Mouse (Mus musculus): ENCODE measurements around the gene Cerk.
A peak's percentile ranks its signal among the peaks of the same experiment; 100 is the strongest.
"Not testable (repeated sequence)": the region's sequence is repeated elsewhere in the genome, so short reads cannot be mapped to it uniquely, and the experiment has no call there.

The Cerk gene

DNA sequence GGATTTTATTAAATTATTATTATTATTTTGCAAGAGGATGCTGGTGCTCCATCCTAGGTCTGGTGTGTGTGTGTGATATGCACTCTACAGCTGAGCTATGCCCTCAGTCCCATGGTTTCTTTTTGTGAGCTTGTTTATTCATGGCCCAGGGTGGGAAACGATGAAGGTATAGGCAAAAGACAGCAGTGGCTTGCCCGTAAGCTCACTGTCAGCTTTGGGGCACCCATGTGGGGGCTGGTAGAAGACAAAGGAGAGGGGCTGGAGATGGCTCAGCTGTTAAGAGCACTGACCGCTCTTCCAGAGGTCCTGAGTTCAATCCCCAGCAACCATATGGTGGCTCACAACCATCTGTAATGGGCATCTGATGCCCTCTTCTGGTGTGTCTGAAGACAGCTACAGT lies 4.6 kb downstream of the Cerk start:
- DNase-seq (ENCODE audit: low spot score), result not testable (repeated sequence)

DNA sequence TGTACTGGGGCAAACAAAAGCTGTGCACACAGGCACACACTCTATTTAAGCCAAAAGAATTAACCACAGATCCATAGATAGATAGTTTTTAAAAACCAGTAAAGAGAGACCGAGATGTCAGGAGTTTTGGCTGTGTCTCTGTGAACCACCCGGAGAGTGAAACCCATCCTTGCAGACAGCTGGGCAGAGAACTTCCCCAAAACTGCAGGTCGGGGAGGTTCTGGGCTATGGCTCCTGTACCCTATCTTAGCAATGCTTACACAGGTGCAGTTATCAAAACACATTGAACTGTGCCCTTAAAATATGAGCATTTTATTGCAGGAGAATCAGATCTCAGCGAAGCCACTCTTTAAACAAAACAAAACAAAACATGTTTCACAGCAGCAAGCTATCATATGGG lies 5.5 kb downstream of the Cerk start:
- no peak for DNase-seq (ENCODE audit: low spot score)

DNA sequence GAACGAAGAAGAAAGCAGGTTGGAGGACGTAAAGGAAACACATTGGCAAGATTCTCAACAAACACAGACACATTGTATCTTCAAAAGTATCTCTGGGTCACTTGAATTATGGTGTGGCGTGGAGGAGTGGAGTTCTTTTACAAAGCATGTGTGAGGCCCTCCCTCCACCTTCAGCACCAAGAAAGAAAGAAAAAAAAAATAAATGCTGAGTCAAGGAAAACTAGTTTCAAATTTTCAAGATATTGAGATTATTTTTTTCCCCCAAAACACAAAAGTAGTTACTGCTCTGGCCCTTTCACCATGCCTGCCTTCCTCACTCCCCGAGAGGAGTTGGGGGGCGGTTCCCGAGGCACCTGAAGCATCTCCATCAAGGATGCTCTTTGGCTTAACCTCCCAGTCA lies 7.3 kb downstream of the Cerk start:
- DNase-seq (ENCODE audit: low spot score), result no peak

DNA sequence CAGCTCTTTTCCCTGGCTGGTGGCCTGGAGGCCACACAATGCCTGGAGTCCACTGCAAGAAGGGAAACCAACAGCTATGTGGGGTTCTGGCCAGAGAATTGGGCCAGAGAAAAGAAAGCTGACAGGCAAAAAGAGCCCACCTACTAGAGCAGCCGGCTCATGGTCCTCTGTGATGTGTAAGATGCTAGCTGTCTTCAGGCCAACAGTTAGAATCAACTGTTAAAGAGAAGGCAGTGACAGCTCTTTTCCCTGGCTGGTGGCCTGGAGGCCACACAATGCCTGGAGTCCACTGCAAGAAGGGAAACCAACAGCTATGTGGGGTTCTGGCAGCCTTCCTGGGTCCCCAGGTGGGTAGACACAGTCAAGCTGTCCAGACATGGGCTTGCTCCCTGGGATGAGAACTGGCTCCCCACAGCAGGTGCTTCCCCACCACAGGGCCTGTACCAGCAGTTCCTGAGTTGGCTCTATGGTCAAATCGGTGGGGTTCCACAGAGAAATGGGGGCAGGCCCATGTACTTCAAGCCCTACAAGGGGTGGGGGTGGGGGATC lies 8.2 kb downstream of the Cerk start:
- not testable (repeated sequence) for DNase-seq (ENCODE audit: low spot score)

DNA sequence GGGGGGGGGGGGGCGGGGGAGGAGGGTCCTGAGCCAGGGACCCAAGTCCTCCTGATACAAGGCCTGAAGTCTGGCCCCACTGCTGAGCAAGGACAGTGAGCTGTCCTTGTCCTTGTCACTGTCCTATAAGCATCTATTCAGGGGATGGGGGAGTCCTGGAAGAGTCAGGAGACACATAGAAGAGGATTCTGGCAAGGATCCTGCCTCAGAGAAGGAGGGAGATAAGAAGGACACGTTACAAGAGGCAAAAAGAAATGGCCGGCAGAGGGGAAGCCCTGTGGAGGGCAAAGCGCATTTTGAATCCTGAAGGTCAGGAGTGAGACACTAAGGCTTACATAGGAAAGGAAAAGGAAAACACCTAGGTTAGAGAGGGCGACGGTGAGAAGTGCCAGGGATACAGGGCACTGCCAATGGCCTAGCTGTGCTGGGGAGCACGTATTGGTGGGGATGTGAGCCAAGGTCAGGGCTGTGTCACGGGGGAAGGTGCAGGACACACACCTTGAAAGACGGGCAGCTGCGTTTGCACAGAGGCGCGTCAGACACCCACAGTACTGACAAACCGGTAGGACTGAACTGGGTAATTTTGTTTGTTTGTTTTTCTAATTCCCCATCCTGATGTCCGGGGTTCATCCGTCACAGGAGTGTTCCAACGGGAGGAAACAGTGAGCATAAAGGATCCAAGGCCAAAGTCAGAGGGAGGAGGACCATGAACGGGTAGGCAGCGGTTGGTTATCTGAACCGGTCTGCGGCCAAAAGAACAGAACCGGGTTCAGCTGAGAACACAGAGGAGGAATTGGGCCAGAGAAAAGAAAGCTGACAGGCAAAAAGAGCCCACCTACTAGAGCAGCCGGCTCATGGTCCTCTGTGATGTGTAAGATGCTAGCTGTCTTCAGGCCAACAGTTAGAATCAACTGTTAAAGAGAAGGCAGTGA lies 8.9 kb downstream of the Cerk start:
- DNase-seq (ENCODE audit: low spot score), result no peak

DNA sequence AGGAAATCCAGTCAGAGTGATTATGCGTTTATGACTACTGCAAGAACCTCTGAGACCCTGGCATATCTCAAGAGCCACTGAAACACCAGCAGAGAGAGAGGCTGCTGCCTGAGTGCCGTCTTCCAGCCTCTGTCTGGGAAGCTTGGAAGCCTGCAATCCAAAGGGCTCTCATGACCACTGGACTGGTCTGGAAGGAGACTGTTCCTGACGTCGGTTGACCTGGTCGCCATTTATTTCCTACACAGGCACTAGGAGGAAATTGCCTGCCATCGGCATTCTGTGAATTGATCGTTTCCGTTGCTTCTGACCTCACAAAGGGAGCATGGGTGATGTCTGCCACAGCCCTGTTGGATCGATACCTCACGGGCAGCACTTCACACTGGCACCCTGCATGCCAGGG lies 9.8 kb downstream of the Cerk start:
- DNase-seq (ENCODE audit: low spot score), result no peak

DNA sequence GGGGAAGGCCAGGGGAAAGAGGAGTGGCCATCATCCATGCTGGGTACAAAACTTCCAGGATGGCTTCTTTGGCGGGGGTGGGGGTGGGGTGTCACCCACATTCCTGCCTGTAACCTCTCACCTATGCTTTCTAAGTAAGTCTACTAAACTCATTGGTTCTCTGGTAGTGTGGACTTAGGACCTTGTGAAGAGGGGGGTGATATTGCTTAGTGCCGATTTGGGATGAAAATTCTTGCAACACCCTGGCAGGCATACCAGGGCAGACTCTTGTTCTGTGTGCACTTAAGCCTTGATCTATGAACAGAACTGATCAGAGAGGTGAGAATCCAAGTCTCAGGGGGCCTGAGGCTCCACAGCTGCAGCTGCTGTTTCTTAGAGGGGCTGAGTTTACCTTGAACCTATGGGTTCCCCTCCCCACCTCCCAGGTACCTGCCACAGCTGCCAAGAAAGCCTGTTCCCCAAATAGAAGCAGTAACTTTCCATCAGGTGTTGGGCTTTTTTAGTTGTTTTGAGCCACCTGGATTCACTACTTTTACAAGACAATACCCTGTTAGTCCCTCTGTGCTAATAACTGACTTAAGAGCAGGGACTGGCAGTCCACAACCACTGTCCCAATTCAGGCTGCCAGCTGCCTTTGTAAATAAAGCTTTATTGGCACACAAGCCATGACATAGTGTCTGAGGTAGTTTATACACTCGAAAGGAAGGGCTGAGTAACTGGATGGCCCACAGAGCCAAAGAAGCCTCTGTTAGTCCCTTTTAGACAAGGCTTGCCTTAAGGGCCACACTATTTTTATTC lies 10.5 kb downstream of the Cerk start:
- no peak for DNase-seq (ENCODE audit: low spot score)

DNA sequence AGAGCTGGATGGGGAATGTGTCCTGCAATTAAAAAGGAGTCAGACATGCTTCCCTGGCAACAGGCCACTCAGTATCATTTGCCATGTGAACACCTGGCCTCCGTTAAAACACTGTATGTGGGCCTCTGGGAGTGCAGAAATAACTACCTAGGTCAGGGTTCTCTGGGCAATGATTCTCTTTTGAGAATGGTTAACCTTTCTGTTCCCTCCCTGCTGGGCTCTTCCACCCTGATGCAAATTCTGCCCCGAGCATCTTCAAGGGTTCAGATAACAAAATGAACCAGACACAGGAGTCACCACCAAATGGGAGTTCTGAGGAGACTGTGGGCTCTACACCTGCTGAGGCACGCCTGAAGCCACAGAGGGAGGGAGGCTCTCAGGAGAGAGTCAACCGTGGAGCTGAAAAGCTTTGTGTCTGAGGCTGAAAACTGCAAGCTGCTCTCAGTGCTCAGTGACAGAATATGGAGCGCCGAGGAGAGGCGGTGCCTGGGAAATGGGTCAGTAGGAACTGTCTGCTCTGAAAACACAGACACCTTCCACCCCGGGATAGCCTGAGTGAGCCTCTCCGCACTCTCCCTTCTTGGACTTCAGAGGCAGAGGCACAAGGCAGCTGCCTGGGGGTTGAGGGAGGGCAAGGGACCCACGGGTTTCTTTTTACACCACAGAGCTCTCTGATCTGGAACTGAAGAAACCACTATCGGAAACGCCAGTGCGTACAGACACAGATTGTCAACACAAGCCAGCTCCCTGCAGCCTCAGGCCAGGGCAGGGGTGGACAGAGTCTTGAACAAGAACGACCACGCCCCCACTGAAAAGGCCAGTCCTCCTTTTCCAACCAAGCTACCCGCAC lies 12.6 kb downstream of the Cerk start:
- no peak for DNase-seq (ENCODE audit: low spot score)

DNA sequence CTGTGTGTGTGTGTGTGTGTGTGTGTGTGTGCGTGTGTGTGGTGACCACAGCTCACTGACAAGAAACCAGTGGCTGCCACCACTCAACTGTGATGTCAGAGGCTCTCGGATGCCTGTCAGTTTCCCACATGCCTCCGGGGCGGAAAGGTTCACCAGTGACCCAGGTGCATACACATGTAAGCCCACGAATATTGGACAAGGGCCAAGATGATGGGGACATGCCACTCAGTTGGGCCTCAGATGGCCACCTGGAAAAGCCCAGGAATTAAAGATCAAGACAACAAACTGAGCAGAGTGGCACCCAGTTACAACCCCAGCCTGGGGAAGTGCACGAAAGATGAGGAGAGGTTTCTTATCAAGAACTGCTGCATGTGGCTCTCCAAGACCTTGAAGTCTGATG lies 13.4 kb downstream of the Cerk start:
- no peak for DNase-seq (ENCODE audit: low spot score)

DNA sequence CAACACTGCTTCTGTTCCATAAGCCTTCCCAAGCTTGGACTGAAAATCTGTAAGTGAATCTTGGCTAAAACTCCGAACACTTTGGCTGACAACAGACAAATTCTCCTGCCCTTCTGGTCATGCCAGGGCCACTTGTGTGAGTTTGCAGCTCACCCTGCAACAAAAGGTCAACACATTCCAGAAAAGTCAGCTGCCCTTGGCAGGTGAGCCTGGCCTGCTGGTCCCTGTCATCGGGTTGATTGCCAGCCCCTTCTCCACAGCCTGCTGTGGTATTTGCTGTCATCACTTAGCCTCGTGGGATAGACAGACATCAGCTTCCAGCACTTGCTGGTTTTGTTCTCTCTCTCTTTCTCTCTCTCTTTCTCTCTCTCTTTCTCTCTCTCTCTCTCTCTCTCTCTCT lies 13.8 kb downstream of the Cerk start:
- peak; percentile 15 for DNase-seq (ENCODE audit: low spot score)

DNA sequence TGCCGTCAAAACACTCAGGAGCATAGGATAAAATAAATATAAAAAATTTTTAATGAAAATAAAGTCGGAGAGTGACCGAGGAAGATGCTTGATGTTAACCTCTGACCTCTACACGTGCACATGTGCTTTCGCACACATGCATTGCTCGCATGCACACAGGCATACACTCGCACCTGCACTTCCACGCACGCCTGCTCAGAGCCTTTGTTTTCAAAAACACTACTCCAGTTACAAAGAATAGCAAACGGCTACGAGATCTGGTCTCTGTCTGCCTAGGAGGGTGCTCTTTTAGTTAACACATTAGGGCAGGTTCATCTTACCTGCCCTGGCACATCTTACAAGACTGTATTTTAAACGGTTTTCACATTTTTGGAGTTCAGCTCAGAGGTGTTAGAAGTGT lies 14.6 kb downstream of the Cerk start:
- DNase-seq (ENCODE audit: low spot score), result no peak

DNA sequence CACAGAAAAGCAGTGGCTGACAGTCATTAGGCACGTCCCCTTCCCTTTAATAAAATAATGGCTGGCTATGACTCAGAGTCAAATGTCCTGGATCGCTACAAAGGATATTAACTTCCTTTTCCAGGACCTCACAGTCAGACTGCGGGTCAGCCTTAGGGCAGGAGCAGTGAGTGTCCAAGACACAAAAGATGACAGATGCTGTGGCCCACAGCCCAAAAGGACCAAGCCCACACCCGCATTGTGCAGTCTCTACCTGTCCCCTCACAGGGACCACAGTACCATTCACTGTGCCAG lies 16.2 kb downstream of the Cerk start:
- no peak for DNase-seq (ENCODE audit: low spot score)

DNA sequence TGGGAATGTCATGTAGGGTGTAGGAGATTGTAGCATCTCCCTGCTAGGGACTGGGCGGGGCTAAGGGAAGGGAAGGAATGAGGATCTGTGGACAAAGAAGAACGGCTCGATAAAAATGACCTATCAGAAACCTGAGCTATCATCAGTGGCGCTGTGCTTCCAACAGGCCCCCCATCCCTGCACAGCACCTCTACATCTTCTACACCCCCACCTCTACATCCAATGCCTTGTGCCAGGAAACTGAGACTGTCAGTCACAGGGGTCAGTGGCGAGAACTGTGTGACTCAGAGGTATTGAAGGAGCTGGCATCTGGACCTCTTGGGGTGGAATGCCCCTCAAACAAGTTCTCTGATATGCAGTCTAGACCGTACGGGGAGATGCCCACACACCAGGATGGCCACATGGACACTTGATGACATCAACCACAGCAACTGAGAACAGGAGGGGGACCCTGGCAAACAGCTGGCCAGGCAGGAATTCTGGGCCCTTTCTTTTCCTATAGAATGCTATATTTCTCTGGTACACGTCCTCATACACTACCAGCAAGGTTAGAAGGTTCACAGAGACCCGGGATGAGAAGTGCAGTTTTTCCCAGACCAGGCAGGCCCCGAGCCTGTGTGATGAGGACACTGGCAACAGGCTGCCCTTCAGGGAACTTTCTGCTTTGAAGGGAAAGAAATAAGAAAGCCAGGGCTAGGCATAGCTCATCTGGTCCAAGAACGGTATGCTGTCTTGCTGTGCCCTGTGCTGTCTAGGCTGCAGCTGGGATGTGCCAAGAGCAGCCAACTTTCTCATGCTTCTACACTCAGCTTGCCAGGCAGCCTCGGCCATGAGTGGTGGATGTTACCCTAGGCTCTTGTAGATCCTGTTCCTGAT lies 16.8 kb downstream of the Cerk start:
- no peak for DNase-seq (ENCODE audit: low spot score)

DNA sequence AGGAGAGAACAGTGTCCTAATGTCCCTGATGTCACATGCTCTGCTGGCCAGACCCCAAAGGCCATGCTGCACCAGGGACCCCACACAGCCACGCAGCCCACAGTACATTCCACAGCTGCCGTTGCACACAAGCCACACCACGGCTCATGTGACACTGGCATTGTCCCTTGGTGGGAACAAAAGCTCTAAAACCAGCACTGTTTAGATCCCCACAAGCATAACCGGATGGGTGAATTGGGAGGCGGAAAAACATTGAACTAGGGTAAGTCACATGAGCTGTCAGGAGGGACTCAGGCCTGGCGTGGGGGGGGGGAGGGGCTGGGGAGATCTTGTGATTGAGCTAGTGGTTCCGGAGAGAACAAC lies 17.5 kb downstream of the Cerk start:
- no peak for DNase-seq (ENCODE audit: low spot score)

DNA sequence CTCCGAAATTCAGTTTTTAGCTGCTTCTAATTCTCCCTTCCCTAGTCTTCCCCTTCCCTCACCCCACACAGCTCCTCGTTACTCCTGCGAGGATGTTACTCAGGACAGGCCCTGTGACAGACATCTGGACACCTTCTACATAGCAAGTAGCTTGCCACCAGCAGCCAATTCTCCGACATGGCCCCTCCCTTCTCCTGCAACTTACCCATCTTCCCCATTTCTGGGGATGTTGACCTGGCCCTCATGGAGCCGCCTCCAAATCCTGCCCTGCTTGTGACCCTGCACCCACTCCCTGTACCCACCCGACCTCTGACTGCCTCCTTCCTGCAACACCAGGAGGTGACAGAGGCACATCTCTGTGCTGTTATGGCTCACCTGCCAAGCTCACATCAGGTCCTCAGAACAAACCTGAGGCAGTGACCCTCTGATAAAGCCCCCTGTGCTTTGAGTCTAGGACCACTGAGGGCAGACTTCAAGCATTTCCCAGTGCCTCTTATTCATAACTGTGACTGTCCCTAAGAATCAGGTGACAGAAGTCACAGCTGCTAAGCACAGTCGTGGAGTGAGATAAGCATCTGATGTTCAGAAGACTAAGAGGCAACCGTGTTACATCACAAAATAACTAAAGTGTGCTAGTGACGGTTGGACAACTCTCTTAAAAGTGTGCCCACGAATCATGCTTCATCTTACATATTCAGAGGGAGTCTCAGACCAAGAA lies 18.0 kb downstream of the Cerk start:
- no peak for DNase-seq (ENCODE audit: low spot score)

DNA sequence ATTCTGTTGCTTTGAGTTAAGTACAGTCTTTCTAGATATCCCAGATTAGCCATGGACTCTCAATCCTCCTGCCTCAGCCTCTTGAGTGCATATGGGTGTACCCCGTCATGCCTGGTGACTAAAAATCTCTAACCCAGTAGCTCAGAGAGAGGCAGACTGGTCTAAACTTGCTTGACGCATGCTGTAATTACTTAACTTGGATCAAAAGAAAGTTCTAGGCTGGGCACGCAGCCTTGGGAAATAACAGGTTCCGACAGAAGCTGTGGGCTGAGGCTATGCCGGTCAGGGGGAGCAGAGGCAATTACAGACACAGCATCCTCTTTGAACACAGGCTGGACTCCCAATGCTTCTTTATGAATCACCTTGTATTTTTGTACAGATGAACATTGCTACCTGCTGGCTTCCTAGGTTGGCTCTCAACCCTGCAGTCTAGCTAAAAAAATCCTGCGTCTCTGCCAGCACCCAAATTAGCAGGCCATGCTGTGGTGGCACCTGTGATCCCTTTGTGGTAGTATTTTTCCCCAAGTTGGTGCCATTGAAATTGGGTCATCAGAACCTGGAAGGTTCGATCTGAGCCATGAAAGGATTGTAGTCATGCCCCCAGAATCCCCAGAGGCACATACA lies 18.8 kb downstream of the Cerk start:
- no peak for DNase-seq (ENCODE audit: low spot score)

DNA sequence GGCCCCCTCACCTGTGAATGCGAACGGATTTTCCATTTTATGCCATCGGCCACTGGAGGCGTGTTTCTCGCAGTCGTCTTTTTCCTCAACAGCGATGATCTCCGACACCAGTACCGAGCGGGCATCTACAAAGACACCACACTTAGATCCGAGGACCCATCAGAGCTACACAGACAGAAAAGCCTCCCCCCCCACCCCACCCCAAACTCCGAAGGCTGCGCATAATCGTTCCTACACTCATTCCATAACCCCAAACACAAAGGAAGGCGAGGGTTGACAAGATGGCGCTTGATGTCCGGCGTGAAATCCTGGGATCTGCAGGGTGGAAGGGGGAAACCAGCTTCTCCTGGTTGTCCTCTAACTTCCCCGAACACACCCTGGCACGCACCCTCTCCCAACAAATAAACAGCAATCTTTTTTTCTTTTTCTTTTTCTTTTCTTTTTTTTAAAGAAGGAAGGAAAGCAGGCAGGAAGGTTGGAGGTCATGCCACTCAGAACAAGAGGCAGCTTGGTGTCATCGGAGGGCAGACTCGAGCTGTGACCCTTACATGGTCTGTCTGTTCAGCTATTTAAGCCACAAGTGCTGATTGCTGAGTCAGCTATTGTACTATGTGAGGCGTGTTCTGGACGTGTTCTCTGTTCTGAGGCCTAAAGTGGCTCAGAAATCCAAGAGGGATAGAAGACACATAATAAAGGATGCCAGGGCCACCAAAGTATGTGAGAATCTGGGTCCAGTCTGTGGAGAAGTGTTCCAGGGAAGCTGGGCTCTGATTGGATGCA lies 19.9 kb downstream of the Cerk start:
- DNase-seq (ENCODE audit: low spot score), result no peak

DNA sequence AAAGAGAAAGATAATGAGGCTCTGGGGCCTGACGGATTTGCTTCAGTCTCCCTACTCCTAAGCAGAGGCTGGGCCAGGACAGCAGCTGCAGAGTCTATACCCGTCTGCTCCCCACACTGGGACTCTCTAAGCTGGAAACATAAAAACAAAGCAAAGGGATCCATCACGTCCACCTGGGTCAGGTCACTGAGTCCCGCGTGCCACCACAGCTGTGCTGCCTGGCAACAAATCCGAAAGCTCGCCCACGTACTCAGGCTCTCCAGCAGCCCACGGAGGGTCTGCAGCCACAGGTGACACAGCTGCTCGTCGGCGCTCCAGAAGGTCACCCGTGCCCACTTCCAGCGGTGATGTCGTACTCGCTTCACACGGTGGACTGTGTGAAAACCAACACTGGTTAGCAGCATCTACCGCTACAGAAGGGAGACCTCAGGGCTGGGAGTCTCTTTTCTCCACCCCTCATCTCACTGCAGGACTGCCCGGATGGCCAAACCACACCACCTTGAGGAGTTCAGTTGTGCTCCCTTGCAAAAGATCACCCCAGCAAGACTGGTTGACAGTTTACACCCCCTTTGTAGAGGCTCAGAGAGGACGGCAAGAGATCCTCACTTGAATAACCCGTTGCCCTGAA lies 21.1 kb downstream of the Cerk start:
- no peak for DNase-seq (ENCODE audit: low spot score)

DNA sequence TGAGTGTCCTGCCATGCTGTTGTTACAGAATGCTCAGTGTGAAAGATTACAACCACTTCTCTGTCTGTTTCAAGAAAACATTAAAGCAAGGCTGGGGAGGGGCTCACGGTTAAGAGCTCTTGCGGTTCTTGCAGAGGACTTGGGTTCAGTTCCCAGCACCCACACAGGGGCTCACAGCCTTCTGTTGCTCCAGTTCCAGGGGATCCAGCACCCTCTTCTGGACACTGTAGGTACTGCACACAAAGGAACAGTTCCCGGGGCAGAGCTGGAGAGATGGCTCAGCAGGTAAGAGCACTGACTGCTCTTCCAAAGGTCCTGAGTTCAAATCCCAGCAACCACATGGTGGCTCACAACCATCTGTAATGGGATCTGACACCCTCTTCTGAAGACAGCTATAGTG lies 24.1 kb downstream of the Cerk start:
- DNase-seq (ENCODE audit: low spot score), result not testable (repeated sequence)
